Mouse (Mus musculus) liver (tissue): ENCODE results near the gene Mymx.

Source experiments
- DNase-seq: peaks from one replicate; pipeline ENCODE4 v3.0.0-alpha.2; 2020; ENCODE audit warnings: mixed read lengths

The Mymx gene

DNA sequence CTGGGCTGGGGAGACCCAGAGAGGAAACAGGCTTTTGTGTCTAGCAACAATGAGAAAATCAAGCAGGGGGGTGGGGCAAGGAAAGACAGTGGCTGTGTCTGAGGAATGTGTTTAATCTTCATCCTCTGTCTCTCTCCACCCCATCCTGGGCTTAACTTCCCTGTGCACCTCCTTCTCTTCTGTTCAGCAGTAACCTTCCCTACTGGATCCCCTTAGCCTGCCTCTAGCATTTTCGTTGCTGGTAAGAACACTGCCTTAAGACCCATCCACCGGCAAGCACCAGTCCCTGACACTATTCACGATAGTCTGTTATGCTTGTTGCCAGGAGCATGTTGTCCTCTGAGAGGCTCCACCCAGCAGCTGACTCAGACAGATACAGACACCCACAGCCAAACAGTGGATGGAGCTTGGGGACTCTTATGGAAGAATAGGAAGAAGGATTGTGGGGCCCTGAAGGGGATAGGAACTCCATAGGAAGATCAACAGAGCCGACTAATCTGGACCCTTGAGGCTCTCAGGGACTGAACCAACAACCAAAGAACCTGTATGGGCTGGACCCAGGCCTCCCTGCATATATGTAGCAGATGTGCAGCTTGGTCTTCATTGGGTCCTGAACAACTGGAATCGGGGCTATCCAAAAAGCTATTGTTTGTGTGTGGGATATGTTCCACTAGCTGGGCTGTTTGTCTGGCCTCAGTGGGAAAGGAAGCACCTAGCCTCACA is 8.4 kb upstream of the Mymx start:
- peak; percentile 48 for DNase-seq

DNA sequence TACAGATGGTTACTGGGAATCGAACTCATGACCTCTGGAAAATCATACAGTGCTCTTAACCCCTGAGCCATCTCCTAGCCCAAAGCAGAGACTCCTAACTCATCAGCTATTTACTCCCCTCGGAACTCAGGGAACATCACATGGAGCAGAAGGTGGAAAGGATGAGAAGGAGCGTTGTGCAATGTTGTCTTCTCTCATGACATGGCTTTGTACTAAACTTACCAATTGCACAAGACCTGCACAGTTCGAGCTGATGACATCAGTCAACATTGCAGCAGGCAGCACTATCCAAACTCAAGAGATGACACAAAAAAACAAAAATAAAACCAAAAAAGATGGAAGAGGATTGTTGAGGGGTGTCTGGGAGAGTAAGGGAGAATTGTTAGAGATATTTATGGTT is 6.5 kb upstream of the Mymx start:
- no peak for DNase-seq

DNA sequence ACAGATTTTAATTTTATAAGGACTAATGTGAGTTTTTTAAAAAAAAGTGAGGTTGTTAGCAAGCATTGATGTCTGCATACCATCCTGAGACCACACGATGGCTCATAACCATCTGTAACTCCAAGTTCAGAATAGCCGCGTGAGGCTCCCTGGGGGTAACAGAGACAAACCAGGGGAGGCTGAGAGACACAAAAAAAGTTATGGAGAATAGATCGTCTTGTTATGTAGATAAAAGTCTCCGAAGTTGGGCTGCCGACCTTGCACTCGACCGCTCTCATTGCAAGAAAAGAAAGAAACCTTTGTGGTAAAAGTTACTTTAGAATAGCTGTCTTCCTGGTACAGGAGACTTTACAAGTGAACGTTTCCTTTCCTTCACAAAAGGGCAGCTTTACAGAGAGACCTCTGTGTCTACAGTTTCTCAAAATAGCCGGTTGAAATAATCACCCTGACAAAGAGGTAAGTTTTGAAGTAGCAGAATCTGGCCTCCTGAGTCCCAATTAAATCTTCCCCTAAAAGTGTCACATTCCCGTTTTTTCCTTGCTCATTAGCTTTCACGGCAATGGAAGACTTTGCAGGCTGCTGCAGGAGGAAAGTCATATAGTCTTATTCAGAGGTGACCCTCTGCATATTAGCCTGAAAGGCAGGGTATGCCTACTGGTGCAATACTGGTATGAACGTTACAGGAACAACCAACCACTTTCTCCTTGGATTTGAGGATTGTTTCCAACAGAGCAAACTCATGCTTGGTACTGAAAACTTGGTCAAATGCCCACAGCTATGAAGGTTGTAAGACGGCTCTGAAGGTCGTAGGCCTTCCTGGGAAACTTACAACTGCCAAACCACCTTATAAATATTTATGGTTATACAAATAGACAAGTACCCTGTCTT is 5.3 kb upstream of the Mymx start:
- DNase-seq, result no peak

DNA sequence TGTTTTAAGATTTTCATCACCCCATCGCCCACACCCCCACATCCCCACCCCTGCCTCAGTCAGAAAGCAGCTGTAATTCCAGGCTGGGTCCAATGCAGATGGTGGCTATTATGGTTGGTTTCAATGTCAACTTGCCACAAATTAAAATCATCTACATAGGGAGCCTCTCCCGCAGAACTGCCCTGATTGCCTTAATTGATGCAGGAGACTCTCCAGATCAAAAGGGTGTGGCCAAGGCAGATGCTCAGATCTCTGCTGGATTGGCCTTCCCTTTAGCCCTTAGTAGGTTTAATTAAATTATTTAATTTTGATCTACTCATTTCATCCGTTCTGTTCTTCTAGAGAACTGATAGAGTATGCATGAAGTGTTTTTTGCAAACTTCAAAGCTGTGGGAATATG is 1.1 kb upstream of the Mymx start:
- DNase-seq, result no peak

DNA sequence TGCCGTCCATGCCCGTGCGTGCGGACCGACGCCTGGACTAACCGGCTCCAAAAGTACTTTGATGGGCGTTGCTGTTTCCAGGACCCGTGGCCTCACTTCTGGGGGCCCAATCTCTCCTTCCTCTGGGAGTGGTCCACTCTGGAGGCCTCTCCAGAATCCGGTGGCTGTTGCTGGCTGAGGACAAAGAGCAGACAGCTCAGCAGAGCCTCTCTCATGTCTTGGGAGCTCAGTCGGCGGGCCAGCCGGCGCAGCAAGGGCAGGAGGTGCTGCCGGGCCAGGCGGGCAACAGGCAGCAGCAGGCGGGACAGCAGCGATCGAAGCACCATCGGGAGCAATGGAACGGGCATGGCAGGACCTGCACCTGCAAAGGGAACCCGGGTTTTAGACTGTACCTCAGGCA is 577 bp downstream of the Mymx start:
- DNase-seq, result peak; percentile 42

DNA sequence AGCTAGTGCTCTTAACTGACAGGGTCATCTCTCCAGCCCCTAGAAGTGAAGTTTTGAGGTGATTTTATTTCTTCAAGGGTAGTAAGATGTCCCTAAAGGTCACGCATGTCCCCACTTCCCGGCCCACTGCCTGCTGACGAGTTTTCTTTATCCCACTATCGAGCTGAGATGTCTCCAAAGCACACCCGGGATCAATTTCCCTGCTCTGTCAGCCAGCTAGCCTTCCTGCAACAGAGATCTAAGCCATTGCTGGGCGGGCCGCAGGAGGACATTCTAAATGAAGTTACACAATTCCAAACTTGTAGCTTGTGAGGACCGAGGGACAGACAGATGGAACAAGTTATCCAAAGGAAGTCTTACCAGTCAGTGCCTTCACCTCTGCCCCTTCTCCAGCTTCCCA is 1.6 kb downstream of the Mymx start:
- no peak for DNase-seq

DNA sequence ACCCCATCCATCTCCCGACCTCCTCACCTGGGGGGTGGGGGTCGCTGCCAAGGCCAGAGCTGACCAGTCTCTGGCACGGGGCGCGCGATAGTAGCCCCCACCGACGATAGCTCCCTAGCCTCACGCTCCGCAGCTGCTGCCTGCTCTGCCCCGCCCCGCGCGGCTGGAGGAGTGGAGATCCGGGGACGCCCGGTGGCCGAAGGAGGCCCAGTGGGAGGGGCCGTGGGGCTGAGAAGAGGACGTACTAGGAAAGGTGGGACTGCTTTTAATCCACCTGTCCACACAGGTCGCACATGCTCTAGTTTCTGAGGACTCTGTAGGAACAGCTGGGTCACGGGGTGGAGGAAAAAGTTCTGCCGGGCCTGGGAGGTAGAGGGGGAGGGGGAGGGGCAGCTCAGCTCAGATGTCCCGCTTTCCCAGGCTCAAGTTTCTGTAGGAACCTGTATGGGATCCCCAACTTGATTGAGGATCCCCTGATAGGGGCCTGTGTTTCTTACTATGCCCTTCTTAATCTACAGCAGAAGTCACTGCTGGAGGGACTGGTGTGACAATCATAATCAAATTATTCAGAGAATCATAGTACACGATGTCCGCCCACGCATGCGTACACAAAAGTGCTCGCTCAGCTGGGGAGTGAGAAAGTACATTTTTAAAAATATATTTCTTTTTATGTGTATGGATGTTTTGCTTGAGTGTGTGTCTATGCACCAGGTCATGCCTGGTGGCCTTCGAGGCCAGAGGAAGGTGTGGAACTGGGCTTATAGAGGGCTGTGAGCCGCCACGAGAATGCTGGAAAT is 2.3 kb downstream of the Mymx start, which contains the start of gene Slc29a1:
TSS of gene Slc29a1 (minus strand) at position 161 of the 797 bp plus-strand sequence.
- DNase-seq, result peak; percentile 83

DNA sequence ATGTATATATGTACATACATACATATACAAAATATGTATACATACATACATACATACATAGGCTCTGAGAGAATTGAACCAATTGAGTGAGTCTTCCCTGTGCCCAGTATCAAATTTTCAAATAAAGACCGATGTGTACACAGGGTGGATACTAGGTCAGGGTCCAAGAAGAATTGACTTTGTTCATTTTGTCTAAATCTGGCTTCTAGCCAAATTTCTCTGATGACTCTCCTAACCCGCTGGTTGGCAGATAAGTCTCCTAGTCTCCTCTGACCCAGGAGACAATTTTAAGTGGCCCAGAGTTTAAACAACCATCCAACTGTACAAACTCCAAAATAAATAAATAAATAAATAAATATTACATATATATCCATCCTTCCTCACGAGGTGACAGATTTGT is 3.0 kb downstream of the Mymx start:
- DNase-seq, result no peak

GRCm38 (mm10) chr17:45598376-45598775 is 3.5 kb downstream of the Mymx start:
- no peak for DNase-seq

DNA sequence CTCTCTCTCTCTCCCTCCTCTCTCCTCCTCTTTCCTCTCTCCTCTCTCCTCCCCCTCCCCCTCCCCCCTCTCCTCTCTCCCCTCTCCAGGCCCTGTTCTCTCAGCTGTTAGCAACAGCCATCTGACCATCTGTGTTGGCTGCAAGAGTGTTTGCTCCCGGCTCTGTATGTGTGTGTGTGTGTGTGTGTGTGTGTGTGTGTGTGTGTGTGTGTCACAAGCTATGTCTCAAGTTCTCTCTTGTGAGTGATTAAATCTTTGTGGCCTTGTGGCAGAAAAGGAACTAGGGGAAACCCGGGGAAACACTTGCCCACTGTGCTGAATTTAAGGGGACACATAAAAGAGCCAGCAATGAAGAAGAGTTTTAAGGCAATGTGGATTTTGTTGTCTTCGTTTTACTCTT is 4.1 kb downstream of the Mymx start:
- DNase-seq, result peak; percentile 46

DNA sequence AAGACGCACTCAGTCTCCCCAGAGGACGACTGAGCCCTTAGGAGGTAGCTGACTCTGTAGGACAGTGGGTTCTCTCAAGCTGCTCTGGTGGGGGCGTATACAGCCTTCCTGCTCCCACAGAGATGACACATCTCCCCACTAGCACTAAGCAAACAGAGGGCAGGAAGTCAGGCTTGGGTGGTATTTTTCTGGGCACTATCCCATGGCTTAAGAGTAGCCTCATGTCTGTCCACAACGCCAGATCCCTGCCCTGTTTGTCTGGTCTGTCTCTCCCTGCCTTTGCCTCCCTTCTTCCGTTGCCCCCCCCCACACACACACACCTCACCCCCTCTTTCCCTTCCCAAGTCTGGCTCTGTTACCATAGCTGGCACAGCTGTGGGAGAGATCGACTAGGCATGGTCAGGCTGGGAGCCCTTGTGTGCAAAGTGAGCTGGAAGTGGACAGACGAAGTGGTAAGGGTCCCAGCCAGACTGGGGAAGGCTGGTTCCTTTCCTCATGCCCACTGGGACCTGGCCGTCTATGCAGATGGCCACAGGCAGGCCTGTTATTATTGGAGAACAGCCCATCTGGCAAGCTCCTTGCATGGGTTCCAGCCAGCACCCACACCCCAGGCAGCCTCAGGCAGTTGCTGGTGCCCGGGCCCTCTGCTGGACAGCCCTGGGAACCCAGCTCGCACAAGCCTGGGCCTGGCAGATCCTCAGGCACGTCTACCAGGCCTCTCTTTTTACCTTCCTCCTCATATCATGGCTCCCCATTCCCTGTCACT is 5.1 kb downstream of the Mymx start:
- DNase-seq, result peak; percentile 82

DNA sequence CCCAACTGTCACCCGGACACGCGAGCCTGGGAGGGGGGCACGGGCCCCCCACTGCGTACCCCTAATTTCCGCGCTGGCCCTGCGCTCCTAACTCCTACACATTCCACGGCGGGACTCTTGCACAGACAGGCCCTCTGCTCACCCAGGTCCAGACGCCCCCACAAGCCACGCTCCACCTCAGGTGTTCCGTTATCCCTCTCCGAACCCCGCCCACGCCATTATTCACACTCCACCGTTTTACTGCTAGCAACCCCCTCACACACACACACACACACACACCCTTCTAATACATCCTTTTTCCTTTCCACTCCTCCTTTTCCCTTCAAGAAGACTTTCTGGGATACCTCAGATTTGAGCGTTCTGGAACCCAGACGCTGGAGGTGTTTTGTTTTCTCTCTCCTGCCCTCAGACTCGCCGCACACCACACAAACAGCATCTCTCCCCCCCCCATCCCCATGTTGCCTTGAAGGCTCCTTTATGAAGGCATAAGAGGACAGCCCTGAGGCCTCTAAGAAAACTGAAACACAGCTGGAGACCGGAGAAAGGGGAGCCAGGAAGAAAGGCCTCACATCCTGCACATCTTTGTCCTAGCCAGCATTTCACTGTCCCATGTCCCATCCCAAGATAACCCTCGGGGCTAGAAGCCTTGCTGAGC is 6.0 kb downstream of the Mymx start:
- DNase-seq, result peak; percentile 48

GRCm38 (mm10) chr17:45594881-45595735 is 6.8 kb downstream of the Mymx start:
- peak; percentile 90 for DNase-seq

DNA sequence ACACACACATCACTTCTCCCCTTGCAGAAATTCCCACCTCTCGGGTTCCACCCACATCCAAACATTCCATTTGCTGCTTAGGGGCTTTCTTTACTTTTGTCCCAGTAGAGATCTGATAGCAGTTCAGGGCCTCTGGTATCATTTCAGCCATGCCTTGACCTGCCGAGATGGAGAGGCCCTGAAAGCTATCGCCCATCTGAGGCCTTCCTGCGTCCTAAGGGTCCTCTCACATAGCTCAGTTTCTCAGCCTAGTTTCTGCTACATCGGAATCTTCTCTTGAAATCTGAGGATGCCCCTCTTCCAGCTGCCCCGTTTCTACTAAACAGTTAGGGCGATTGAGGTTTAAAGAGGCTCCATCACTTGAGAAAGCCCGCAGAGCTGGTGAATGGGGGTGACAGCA is 7.7 kb downstream of the Mymx start:
- peak; percentile 63 for DNase-seq

DNA sequence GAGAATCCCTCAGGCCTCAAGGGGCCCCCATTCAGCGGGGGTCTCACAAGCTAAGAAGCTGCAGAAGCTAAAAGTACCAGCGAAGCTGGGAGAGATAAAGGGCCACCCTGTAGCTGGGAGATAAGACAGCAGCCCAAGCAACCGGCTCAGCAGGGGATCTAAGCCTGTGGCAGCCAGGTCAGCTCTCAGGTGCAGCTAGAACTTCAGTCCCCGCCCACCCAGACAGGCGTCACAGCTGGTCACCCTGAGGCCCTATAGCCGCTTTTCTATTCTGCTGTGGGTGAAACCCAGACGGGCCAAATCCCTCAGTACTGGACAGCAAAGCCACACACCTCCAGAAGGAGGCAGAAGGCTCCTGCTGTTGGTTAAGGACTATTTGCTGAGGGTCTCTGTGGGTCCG is 8.4 kb downstream of the Mymx start:
- DNase-seq, result peak; percentile 92

- peak; percentile 57 for DNase-seq
Observed at GRCm38 (mm10) chr17:45592606-45593431, 9.1 kb downstream of the Mymx start.

GRCm38 (mm10) chr17:45591701-45592605 is 9.9 kb downstream of the Mymx start:
- DNase-seq, result no peak

DNA sequence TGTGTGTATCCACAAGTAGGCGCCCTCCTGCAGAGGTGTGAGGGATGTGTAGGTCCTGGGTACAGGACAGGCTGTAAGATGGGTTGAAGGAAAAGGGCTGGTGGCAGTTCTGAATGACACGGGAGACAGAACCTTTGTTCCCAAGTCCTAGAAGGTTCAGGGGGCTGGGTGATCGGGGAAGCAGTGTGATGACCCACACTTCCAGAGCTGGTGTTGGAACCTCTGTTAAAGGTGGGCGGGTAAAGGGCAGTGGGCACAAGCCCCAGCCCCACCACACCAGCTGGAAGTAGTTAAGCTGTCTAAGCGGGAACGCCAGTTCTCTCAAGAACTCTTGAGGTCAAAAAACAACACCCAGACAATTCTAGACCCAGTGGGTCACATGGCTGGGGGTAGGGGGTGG is 11.5 kb downstream of the Mymx start:
- DNase-seq, result peak; percentile 1

DNA sequence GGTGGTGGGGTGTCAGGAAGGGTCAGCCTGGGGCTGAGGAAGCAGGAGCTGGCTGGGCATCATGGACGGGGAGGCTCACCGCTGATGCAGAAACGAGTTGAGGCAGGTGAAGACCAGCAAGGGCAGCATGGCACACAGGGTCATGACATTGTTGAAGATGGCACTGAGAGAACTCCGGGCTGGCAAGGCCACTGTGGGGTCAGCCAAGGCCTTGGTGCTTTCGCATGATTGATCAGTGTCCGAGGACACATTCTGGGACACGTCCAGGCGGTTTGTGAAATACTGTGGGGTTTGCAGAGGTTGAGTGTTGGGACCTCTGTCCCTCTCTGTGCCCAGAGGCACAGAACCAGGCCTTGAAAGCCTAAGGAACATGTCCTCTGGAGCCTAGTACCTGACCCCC is 12.1 kb downstream of the Mymx start:
- no peak for DNase-seq
